Mouse (Mus musculus): ENCODE results near the gene Odf3l1. TPM values are rescaled to one million over a fixed set of nuclear protein-coding genes. Genes with fewer than 3 reads are reported as not detected.

Odf3l1 gene
- total and polyA plus RNA-seq, 3 experiments = not detected

GRCm38 (mm10) chr9:56893313-56893712 is 28.8 kb upstream of the Odf3l1 start:
- DNase-seq (ENCODE audit: low read depth, low spot score) = no peak
- H3K4me1 ChIP-seq (ENCODE audit: control insufficient read depth in 1 of 2, insufficient read depth in 2 of 2, low read length in 2 of 2) = no peaks in the 10 kb centered on the region
- no peaks in the 10 kb centered on the region for H3K79me2 ChIP-seq (ENCODE audit: control insufficient read depth, insufficient read depth, low read length, poor library complexity)
- TF ChIP-seq MYB (IDR thresholded peaks at IDR 0.05; ENCODE audit: low read depth, low read length) = no peak
- no peak for TF ChIP-seq MAFK (IDR thresholded peaks at IDR 0.05; ENCODE audit: borderline replicate concordance, low read depth, low read length)
- no peak for TF ChIP-seq NRF1 (IDR thresholded peaks at IDR 0.05; ENCODE audit: insufficient read depth, low read depth, low read length, poor library complexity, severe bottlenecking)
- TF ChIP-seq USF1 (IDR thresholded peaks at IDR 0.05; ENCODE audit: low read depth, low read length) = no peak
- no peak for TF ChIP-seq USF2 (IDR thresholded peaks at IDR 0.05; ENCODE audit: borderline replicate concordance in 1 of 2, insufficient read depth in 1 of 2, low read depth in 1 of 2, low read length in 2 of 2)
- TF ChIP-seq EP300 (IDR thresholded peaks at IDR 0.05; ENCODE audit: low read depth in 1 of 2, low read length in 2 of 2) = no peak
- no peak for TF ChIP-seq CTCF (IDR thresholded peaks at IDR 0.05 in 2 of 3, conservative IDR thresholded peaks at IDR 0.05 in 1 of 3; ENCODE audit: control insufficient read depth in 1 of 3, insufficient read depth in 1 of 3, low read depth in 2 of 3, low read length in 3 of 3, poor library complexity in 1 of 3, severe bottlenecking in 1 of 3)
- no peak for TF ChIP-seq MEF2A (IDR thresholded peaks at IDR 0.05; ENCODE audit: extremely low read depth, insufficient replicate concordance, low read depth, low read length, poor library complexity, severe bottlenecking)
- TF ChIP-seq SMC3 (IDR thresholded peaks at IDR 0.05; ENCODE audit: low read depth, low read length) = no peak
- TF ChIP-seq TAL1 (IDR thresholded peaks at IDR 0.05; ENCODE audit: low read length) = no peak
- TF ChIP-seq MAX (IDR thresholded peaks at IDR 0.05; ENCODE audit: low read length) = no peak
- TF ChIP-seq BHLHE40 (IDR thresholded peaks at IDR 0.05; ENCODE audit: borderline replicate concordance, low read depth, low read length) = no peak
- TF ChIP-seq ZMIZ1 (IDR thresholded peaks at IDR 0.05; ENCODE audit: low read depth, low read length) = no peak
- TF ChIP-seq ETS1 (IDR thresholded peaks at IDR 0.05; ENCODE audit: low read depth, low read length) = no peak
- TF ChIP-seq SIN3A (IDR thresholded peaks at IDR 0.05; ENCODE audit: low read length) = no peak
- no peak for TF ChIP-seq CHD1 (IDR thresholded peaks at IDR 0.05; ENCODE audit: low read depth, low read length)
- TF ChIP-seq CHD2 (IDR thresholded peaks at IDR 0.05; ENCODE audit: low read length) = no peak
- TF ChIP-seq NELFE (IDR thresholded peaks at IDR 0.05; ENCODE audit: low read depth, low read length) = no peak
- no peak for TF ChIP-seq RCOR1 (IDR thresholded peaks at IDR 0.05; ENCODE audit: low read depth, low read length)
- H3K9me3 ChIP-seq (replicated peaks; ENCODE audit: insufficient read depth, low read length) = no peaks in the 10 kb centered on the region
- H3K27me3 ChIP-seq (ENCODE audit: control insufficient read depth in 1 of 2, insufficient read depth in 2 of 2, low read length in 2 of 2) = no peaks in the 10 kb centered on the region
- no peak overlapping the region for H3K9ac ChIP-seq (ENCODE audit: control insufficient read depth, low read depth, low read length, poor library complexity, severe bottlenecking)
- no peak overlapping the region for H3K27ac ChIP-seq (ENCODE audit: control insufficient read depth, low read depth, low read length)
- H3K36me3 ChIP-seq (ENCODE audit: control insufficient read depth in 1 of 2, insufficient read depth in 2 of 2, low read length in 2 of 2) = no peaks in the 10 kb centered on the region
- H3K4me3 ChIP-seq (ENCODE audit: control insufficient read depth in 1 of 2, insufficient read depth in 1 of 2, low read depth in 2 of 2, low read length in 2 of 2) = no peak overlapping the region

GRCm38 (mm10) chr9:56892111-56892510 is 27.6 kb upstream of the Odf3l1 start:
- H3K36me3 ChIP-seq (ENCODE audit: control insufficient read depth in 1 of 2, insufficient read depth in 2 of 2, low read length in 2 of 2) = no peaks in the 10 kb centered on the region
- no peak for TF ChIP-seq MAFK (IDR thresholded peaks at IDR 0.05; ENCODE audit: borderline replicate concordance, low read depth, low read length)
- no peak for TF ChIP-seq JUND (IDR thresholded peaks at IDR 0.05; ENCODE audit: low read depth, low read length)
- TF ChIP-seq UBTF (IDR thresholded peaks at IDR 0.05; ENCODE audit: borderline replicate concordance, insufficient read depth, low read depth, low read length) = no peak
- no peak for TF ChIP-seq ZNF384 (IDR thresholded peaks at IDR 0.05; ENCODE audit: low read depth, low read length)
- TF ChIP-seq POLR2AphosphoS2 (IDR thresholded peaks at IDR 0.05; ENCODE audit: low read length) = no peak
- no peak for TF ChIP-seq E2F4 (IDR thresholded peaks at IDR 0.05; ENCODE audit: borderline replicate concordance, low read depth, low read length)
- no peak for TF ChIP-seq EP300 (IDR thresholded peaks at IDR 0.05; ENCODE audit: low read depth in 1 of 2, low read length in 2 of 2)
- no peak for TF ChIP-seq ZKSCAN1 (IDR thresholded peaks at IDR 0.05; ENCODE audit: low read depth, low read length)
- TF ChIP-seq CHD2 (IDR thresholded peaks at IDR 0.05; ENCODE audit: low read length) = no peak
- no peak for TF ChIP-seq SIN3A (IDR thresholded peaks at IDR 0.05; ENCODE audit: low read length)
- TF ChIP-seq MYC (IDR thresholded peaks at IDR 0.05; ENCODE audit: low read depth, low read length) = no peak
- no peak for TF ChIP-seq TCF12 (IDR thresholded peaks at IDR 0.05; ENCODE audit: low read depth, low read length)
- TF ChIP-seq CHD1 (IDR thresholded peaks at IDR 0.05; ENCODE audit: low read depth, low read length) = no peak
- TF ChIP-seq TBP (IDR thresholded peaks at IDR 0.05; ENCODE audit: low read depth, low read length) = no peak
- no peak for TF ChIP-seq TAL1 (IDR thresholded peaks at IDR 0.05; ENCODE audit: low read length)
- no peak for TF ChIP-seq ETS1 (IDR thresholded peaks at IDR 0.05; ENCODE audit: low read depth, low read length)
- TF ChIP-seq POLR2A (IDR thresholded peaks at IDR 0.05; ENCODE audit: control insufficient read depth in 1 of 2, insufficient read depth in 1 of 2, low read depth in 1 of 2, low read length in 2 of 2, poor library complexity in 1 of 2) = no peak
- H3K27me3 ChIP-seq (ENCODE audit: control insufficient read depth in 1 of 2, insufficient read depth in 2 of 2, low read length in 2 of 2) = no peaks in the 10 kb centered on the region
- H3K27ac ChIP-seq (ENCODE audit: control insufficient read depth, low read depth, low read length) = no peak overlapping the region
- no peaks in the 10 kb centered on the region for H3K9me3 ChIP-seq (replicated peaks; ENCODE audit: insufficient read depth, low read length)
- no peaks in the 10 kb centered on the region for H3K4me1 ChIP-seq (ENCODE audit: control insufficient read depth in 1 of 2, insufficient read depth in 2 of 2, low read length in 2 of 2)
- no peaks in the 10 kb centered on the region for H3K79me2 ChIP-seq (ENCODE audit: control insufficient read depth, insufficient read depth, low read length, poor library complexity)
- no peak overlapping the region for H3K4me3 ChIP-seq (ENCODE audit: control insufficient read depth in 1 of 2, insufficient read depth in 1 of 2, low read depth in 2 of 2, low read length in 2 of 2)
- H3K9ac ChIP-seq (ENCODE audit: control insufficient read depth, low read depth, low read length, poor library complexity, severe bottlenecking) = no peak overlapping the region
- DNase-seq (ENCODE audit: low read depth, low spot score) = no peak
